Mouse (Mus musculus) brain, embryonic 14.5 days (tissue): ENCODE data around the gene Ttll1. TPM values are rescaled to one million over a fixed set of nuclear protein-coding genes. Genes with fewer than 3 reads are reported as not detected.
A peak's percentile ranks its signal among the peaks of the same experiment; 100 is the strongest.

Source experiments
- DNase-seq: peaks from one replicate; pipeline ENCODE4 v3.0.0-alpha.2; 2011; ENCODE audit warnings: low read depth
- CTCF ChIP-seq: fragments of 200-500 bp; IDR thresholded peaks from 2 replicates; pipeline ENCODE4 v1.5.1; 2012; ENCODE audit warnings: inconsistent platforms, mild to moderate bottlenecking, moderate library complexity, borderline replicate concordance; ENCODE audit not compliant: insufficient read depth, insufficient read length; ENCODE audit errors: extremely low read depth
- POLR2A ChIP-seq: fragments of 200-500 bp; IDR thresholded peaks from 2 replicates; pipeline ENCODE4 v1.6.1; 2012; ENCODE audit warnings: mild to moderate bottlenecking, inconsistent platforms, borderline replicate concordance; ENCODE audit not compliant: poor library complexity, insufficient read depth, insufficient read length, severe bottlenecking; ENCODE audit errors: extremely low read depth
- polyA plus RNA-seq: library from polyadenylated mRNA; depleted of rRNA; stranded (reverse); fragments of >200 nt; gene quantifications from 2 replicates; pipeline ENCODE4 v1.2.3, GENCODE M21; 2012; rRNA removed

The Ttll1 gene
- polyA plus RNA-seq: 58.1 and 89.6 TPM in 2 replicates

DNA sequence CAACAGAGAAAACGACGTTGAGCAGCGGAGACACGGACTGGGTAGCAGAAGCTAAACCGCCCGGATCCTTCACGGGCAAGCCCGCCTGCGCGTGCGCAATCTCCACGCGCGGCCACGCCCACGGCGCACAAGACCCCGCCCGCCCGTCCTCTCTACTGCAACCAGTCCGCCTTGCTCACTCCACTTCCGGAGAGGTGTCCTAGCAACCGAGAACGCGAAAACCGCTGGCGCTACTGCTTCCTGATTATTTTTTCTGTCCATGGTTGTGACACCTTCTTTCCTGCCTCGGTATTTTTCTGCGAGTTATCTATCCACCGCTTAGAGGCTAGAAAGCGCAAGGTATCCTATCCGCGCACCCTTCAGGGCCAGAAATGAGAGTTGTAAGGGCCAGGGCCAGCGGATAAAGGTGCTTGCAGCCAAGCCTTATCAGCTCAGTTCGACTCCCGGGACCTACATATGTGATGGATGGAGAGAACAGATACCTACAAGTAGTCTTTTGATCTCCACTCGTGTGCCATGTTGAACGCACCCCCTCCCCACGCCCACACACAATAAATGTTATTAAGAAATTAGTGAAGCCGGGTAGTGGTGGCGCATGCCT, at the start of gene Ttll1:
Ttll1 (minus strand) TSS at position 89 of the 601 bp plus-strand sequence.
- peak; percentile 98 for DNase-seq

DNA sequence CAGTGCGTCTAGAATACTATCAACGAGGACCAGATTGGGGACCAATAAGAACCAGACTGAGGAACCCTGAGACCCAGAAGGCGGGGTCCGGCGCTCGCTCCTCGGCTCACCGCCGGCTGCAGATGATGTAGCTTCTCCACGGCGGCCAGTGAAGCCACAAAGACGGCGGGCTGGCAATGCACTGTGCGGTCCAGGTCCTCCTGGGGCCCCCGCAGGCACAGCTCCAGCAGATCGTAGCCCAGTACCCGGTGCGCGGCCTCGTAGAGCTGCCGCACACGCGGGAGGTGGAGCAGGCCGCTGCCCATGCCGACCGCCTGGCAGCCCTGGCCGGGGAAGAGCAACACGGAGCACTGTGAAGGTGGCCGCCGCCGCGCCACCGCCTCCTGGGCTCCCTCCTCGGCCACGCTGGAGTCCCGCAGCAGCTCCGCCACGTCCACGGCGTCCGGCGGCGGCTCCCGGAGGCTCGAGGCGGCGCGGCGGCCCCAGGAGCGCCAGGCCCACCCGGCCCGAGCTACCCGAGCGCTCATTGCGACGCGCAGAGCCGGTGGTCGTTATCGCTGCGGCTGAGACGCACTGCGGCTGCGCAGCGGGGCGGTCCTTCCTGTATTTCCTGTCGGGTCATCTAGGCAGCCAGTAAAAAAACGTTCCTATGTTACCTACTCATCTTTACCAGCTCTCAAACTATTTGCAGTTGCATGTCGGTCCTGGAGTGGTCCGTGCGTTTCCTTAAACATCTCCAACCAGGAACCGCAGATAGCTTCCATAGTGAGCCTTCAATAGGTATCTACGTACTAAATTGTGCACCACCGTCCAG, 44.7 kb upstream of the Ttll1 start:
- peak; percentile 94 for TF ChIP-seq POLR2A
- no peak for TF ChIP-seq CTCF
- peak; percentile 96 for DNase-seq

More for the DNA sequence above, at the start of gene Ttll1:
- TF ChIP-seq POLR2A (peak; percentile 69; the same call in 1 of the 2 replicates), CTCF (no peak)

DNA sequence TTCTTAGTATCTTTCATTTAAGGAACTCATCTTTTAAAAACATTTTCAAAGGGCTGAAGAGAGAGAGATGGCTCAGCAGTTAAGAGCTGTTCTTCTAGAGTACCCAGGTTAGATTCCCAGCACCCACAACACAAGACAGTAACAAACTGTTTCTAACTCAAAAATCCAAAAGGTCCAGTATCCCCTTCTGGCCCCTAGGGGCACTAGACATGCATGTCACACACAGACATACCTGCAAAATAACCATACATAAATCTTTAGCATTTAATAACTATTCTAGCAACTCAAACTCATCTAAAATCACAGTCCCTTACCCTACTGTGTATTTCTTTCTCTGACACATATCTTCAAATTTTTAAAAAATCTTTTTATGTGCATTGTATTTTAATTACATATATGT, 43.1 kb upstream of the Ttll1 start:
- DNase-seq: no peak
- peak; percentile 25; the same call in 1 of the 2 replicates for TF ChIP-seq CTCF
- no peak for TF ChIP-seq POLR2A

DNA sequence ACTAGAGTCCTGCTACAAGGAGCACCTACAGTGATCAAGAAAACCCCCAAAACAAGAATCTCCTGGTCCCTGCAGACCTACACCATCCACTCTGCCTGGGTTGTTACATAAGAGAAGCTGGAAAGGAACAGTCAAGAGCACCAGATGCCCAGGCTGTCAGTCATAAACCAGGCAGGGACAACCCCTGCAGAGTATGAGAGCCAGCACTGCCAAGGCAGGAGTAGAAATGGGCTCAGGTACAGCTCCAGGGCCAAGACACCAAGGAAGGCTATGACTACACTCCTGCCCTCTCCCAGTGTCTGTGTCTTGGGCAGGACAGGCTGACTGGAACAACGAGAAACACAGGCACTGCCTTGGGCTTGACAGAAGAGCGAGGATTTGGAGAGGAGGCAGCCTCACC, 39.4 kb upstream of the Ttll1 start:
- DNase-seq: no peak
- no peak for TF ChIP-seq POLR2A
- no peak for TF ChIP-seq CTCF

DNA sequence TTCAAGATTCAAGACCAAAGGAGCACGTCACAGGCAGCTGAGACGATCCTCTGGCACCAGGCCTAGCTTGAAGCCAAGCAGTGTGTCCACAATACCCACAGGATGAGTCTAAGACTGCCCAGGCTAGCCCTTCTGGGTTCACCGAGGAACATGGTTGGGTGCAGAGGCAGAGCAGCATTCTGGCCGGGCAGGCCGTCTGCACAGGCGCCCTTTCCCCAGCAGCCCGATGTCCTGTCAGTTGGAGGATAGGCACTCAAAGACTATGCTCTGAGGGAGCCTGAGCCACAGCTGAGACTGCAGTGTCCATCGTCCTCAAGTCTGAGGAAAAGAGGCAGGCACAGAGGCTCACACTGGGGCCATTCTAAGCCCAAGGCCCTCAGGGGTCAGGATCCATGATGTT, 36.5 kb upstream of the Ttll1 start:
- no peak for TF ChIP-seq CTCF
- no peak for TF ChIP-seq POLR2A
- DNase-seq: no peak

DNA sequence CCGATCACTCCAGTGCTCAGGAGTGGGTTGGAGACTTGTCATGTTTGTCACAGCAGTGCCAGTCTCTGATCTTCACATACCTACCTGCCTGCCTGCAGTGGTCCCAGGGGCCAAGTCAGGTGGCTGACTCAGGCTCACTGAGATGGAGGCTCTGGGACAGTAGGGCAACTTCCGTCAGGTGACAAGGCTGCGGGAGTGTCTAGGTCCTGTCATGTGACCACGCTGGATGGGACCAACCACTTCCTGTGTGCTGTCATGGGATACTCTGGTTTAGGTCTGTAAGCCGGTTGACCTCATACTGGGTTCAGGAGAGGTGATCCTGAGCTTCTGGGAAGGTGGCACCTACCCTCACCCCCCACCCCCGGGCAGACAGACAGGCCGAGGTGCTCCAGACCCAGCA, 35.3 kb upstream of the Ttll1 start:
- no peak for DNase-seq
- TF ChIP-seq CTCF (no peak), POLR2A (no peak)

DNA sequence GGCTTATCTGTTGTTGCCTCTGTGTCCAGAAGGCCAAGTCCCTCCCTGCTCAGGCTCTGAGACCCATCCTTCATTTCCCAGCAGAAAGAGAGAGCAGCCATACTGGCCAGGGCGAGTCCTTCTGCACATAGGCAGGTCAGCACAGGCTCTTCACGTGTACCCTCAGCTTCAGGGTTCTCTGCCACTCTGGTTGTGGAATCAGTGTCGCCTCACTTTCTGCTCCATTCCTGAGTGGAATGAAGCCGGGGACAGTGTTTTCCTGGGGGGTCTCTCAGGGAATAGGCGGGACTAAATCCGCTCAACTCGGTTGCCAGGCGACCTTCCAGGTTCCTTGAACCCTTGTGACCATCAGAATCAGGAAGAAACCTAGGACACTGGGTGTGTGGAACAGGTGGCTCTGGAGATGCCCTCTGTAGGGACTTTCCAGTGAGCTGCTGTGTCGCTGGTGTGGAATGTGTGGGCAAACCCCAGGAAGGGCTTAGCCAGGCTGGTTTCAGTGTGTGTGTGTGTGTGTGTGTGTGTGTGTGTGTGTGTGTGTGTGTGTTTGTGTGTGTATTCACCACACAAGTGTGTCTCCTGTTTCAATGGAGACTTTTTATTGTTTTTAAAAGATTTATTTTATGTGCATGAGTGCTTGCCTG, 31.1 kb upstream of the Ttll1 start:
- TF ChIP-seq POLR2A (no peak), CTCF (no peak)
- no peak for DNase-seq

DNA sequence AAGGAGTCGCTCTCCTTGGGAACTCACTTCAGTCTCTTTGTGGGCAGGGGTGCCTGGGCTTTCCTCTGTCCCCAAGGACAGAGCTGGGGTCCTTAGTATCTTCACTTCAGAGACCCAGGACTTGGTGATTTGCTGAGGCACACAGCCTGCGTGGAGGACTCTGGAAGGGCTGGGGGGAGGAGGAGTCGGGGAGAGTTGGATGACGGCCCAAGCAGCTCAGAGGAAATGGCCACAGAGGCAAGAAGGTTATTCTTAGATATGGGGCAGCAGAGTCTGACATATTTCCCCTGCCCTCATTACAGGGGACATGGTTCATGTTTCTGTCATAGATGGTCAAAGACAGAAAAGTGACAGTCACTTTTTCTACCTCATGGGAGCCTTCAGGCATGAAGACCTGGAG, 29.2 kb upstream of the Ttll1 start:
- DNase-seq: no peak
- TF ChIP-seq POLR2A: no peak
- no peak for TF ChIP-seq CTCF

DNA sequence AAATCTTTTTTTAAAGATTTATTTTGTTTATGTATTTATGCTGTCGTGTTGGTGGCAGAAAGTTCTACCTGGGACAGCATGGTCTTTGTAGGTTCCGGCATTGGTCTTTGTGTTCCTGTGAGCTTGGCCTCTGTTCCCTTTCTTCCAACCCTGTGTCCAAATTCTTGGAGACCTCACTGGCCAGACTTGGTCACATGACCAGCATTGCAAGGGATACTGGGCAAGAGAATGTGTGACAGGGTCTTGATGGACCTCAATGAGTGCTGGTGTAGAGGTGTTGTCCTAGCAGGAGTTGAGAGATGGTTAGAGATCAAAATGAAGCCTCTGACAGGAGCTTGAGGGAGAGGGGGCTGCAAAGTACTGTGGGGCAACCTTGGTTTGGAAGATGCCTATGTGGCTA, 28.2 kb upstream of the Ttll1 start:
- TF ChIP-seq CTCF (no peak), POLR2A (no peak)
- no peak for DNase-seq

DNA sequence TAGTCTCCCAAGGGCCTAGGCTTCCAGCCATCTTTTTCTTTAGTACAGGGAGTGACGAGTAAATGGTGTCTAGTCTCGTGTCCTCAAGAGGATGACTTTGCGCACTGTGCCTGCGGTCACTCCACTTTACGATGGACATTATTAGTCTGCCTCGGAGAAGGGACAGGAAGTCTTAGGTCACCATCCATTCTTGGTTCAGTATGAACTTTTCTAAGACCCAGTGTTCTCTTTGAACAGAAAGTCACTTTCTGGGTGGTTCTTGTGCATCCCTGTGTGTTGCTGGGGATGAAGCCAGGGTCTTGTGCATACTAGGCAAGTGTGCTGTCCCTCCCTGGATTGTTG, 25.2 kb upstream of the Ttll1 start:
- TF ChIP-seq POLR2A: no peak
- no peak for TF ChIP-seq CTCF
- DNase-seq: no peak
